Mouse (Mus musculus) embryonic fibroblast, embryonic 13.5 days (primary cell): ENCODE measurements around the gene Pdgfa. TPM values are rescaled to one million over a fixed set of nuclear protein-coding genes. Genes with fewer than 3 reads are reported as not detected.

ENCODE experiments used
- H3K27ac ChIP-seq: 2 replicates; pipeline ENCODE4 v1.5.1; 2012; ENCODE audit warnings: low read length, control low read depth, inconsistent platforms; ENCODE audit not compliant: insufficient read depth
- H3K4me1 ChIP-seq: 2 replicates; pipeline ENCODE4 v1.6.1; 2011; ENCODE audit warnings: low read length; ENCODE audit not compliant: control insufficient read depth, insufficient read depth
- H3K4me3 ChIP-seq: 2 replicates; pipeline ENCODE4 v1.5.1; 2011; ENCODE audit warnings: mild to moderate bottlenecking, control low read depth, low read length; ENCODE audit not compliant: insufficient read depth
- CTCF ChIP-seq: IDR thresholded peaks from 2 replicates; pipeline ENCODE4 v1.5.1; 2011; ENCODE audit warnings: mild to moderate bottlenecking, control low read depth, low read length, moderate library complexity, borderline replicate concordance; ENCODE audit not compliant: insufficient read depth
- POLR2A ChIP-seq: IDR thresholded peaks from 2 replicates; pipeline ENCODE4 v1.6.1; 2011; ENCODE audit warnings: low read depth, mild to moderate bottlenecking, control low read depth, low read length, moderate library complexity
- polyA plus RNA-seq: library from polyadenylated mRNA; stranded (reverse); fragments of >200 nt; gene quantifications from 2 replicates; pipeline ENCODE4 v1.2.4, GENCODE M21; 2011; ENCODE audit warnings: low read depth; ENCODE audit not compliant: missing spikeins, insufficient read length

Pdgfa gene
- polyA plus RNA-seq = 32.4 and 43.2 TPM in 2 replicates

DNA sequence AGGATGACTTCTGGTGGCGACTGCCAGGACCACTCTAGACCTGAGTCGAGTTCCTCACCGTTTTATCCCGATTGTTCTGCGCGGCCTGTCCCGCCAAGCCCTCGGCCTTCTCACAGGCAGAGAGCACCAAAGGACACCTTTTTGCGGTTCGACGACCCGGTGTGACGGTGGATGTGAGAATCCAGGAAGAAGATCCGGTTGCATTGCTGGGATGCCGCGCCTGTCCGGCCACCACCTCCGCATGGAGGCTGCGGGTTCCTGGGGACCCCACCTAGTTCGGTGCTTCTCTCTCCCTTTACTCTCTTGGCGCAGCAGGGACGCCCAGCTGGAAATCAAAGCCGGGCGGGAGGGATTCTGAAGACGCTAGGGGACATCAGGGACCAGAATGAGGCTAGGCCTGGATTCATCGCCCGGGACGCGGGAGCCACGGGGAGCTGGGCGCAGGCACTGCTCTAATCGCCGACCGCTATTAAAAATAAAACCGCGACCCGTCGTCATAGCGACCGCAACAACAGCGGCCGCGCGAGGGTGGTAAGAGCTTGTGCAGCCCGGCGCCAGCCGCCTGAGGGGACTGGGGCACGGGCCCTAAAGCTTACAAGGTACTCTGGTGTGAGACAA lies at the start of gene Pdgfa:
Gene Pdgfa (minus strand): TSS at position 200 of the 618 bp plus-strand sequence.
- Histone ChIP-seq H3K4me3 (peak within 1 kb of the TSS; percentile 46; the same call in 1 of the 2 replicates), H3K27ac (no peak within 1 kb of the TSS), H3K4me1 (peaks cover 3% of the 10 kb centered on the region; the same call in 1 of the 2 replicates)
- TF ChIP-seq POLR2A (0 out of 2 replicates have a peak, but pooled peaks have one; percentile 31), CTCF (no peak)

DNA sequence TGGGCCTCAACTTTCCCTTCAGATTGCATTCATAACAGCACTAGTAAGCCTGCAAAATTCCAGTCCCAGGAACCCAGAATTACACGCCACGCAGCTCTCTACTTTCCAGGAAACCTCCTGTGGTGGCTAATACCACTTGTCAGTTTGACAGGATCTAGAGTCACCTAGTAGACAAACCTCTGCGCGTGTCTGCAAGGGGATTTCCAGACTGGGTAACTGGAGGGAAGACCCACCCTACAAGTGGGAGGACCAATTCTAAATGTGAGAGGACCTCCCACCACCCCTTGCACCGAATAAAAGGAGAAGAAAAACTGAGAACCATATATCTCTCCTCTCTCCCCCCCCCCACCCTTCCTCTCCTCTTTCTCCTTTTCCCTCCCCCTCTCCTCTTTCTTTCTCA lies 49.5 kb upstream of the Pdgfa start:
- H3K27ac ChIP-seq = no peak overlapping the region
- TF ChIP-seq CTCF (no peak), POLR2A (no peak)
- H3K4me3 ChIP-seq = no peak overlapping the region
- H3K4me1 ChIP-seq = no peaks in the 10 kb centered on the region

DNA sequence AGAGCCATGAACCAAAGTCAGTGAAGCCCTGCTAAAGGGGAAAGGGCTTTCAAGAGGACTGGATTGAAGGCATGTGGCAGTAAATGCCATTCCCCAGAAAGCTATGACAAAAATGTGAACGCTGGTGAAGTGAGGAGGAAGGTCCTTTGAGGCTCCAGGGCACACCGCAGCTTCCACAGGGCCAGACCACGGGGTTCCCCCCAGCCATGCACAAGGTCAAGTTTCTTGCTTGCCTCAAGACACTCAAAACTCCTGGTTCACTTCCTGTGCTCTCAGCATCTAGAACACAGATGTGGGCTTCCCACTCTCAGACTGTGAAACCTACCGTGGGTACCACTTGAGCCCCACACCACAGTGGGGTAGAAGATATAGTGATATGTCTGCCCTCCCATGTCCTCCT lies 46.4 kb upstream of the Pdgfa start:
- TF ChIP-seq CTCF (no peak), POLR2A (no peak)
- Histone ChIP-seq H3K27ac (no peak overlapping the region), H3K4me1 (no peaks in the 10 kb centered on the region), H3K4me3 (no peak overlapping the region)

DNA sequence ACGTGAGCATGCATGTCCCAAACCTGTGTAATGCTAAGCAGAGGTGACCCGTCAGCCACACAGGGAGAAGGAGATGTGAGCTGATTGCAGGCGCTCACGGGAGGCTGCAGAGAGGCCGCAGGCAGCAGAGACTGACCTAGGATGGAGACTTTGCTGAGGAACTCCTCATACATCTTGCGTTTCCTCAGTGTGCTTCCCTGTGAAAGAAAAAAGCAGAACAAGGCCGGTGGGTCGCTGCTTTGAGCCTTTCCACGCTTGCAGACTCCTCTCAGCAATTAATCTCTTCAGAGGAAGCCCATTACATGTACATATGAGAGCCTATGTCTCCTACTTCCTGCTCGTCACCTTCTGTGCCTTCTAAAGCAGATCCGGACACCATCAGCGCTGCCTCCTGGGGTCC lies 45.1 kb upstream of the Pdgfa start:
- H3K4me1 ChIP-seq = no peaks in the 10 kb centered on the region
- TF ChIP-seq CTCF (no peak), POLR2A (no peak)
- H3K27ac ChIP-seq = no peak overlapping the region
- no peak overlapping the region for H3K4me3 ChIP-seq

DNA sequence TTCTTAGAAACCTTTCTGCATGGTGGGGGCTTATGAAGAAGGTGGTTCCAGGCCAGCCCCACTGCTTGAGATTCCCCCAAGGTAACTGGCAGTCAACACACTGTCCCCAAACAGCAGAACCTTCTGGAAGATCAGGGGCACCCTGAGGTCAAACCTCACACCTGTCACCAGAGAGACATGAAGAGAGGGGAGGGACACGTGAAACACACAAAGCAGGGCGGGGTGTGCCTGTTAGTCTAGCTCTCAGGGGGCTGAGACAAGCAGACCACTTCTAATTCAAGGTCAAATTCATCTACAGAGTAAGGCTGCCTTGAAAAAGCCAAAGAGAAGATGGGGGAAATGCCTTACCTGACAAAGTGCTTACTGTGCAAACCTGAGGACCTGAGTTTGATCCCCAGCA lies 38.0 kb upstream of the Pdgfa start:
- Histone ChIP-seq H3K27ac (no peak overlapping the region), H3K4me1 (0 out of 2 replicates have a peak, but pooled peaks cover 3% of the 10 kb centered on the region), H3K4me3 (no peak overlapping the region)
- no peak for TF ChIP-seq POLR2A
- TF ChIP-seq CTCF = no peak

DNA sequence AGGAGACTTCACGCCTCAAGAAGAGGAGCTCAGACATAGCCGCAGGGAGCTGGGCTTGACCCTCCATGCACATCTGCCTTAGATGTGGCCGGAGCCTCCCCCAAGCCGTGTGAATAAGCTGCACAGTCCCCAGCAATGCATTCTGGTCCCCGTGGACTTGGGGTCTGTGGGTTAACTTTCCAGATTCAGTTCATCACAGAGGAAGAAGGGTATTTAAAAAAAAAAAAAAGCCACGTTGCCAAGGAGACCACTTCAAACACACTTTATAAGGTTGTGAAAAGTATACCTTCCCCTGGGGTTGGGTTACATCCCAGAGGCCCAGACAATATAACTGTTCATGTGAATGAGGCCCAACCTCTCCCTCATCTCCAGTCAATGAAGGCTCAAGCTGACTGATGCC lies 37.6 kb upstream of the Pdgfa start:
- TF ChIP-seq CTCF = no peak
- TF ChIP-seq POLR2A = no peak
- no peak overlapping the region for H3K27ac ChIP-seq

DNA sequence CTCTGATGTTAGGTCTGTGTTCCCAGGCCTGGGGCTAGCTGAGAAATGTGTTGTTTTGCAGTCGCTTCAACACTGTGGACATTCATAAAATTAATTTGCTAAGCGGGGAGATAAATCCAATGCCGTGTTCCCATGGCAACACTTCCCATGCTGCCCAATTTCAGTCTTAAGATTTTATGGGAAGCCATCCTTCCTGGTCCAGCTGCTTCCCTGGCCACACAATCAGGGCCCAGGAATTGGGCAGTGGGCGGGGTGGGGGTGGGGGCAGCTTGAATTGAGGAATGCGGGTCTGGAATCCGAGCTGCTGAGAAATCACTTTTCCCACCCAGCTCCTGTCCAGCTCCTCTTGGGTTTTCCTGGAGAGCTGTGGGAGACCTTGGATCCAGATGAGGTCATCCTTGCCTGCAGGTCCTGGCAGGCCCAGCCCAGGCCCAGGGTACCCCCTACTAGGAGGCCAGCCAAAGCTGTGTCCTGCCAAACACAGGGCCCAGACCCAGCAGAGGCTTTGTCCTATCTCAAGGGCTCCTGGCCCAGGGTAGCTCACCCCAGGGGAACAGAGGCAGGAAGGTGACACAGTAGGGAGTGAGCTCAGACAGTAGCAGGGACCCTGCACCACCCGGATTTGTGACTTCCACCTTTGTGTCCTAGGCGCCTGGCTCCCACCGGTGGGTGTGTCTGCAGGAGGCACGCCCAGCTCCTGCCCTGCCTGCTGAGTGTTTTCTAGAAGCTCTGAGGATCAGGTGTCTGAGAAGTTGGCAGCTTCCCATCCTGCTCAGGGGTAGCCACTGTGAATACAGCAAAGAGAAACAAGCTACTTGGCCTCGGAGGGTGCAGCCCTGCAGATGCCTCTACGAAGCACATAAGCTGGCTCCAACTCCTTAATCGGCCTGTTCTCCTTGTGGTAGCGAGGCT lies 36.5 kb upstream of the Pdgfa start:
- 0 out of 2 replicates have a peak, but pooled peaks cover 3% of the 10 kb centered on the region for H3K4me1 ChIP-seq
- no peak overlapping the region for H3K4me3 ChIP-seq
- TF ChIP-seq CTCF = no peak
- TF ChIP-seq POLR2A = no peak
- no peak overlapping the region for H3K27ac ChIP-seq

More for the DNA sequence above, 37.6 kb upstream of the Pdgfa start:
- no peak overlapping the region for H3K4me3 ChIP-seq
- H3K4me1 ChIP-seq = 0 out of 2 replicates have a peak, but pooled peaks cover 3% of the 10 kb centered on the region

DNA sequence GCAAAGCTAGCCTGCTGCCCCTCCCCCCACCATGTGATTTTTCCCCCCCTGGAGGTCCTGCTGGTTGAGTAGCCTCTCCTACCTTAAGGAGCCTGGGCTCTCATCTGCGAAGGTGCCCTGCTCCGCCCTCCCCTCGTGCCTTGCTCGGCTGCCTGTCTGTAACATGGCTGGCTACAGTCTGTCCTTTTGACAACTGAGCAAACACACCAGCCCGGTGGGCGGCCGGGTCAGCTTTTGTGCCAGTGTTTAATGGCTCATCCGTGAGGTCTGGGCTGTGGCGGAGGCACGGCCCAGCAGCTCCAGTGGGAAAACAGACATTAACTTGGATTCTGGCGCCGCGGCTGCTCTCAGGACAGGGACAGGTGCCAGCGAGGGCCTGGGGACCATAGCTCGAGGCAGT lies 30.4 kb upstream of the Pdgfa start:
- Histone ChIP-seq H3K27ac (no peak overlapping the region), H3K4me3 (no peak overlapping the region), H3K4me1 (no peaks in the 10 kb centered on the region)
- TF ChIP-seq POLR2A (no peak), CTCF (no peak)

DNA sequence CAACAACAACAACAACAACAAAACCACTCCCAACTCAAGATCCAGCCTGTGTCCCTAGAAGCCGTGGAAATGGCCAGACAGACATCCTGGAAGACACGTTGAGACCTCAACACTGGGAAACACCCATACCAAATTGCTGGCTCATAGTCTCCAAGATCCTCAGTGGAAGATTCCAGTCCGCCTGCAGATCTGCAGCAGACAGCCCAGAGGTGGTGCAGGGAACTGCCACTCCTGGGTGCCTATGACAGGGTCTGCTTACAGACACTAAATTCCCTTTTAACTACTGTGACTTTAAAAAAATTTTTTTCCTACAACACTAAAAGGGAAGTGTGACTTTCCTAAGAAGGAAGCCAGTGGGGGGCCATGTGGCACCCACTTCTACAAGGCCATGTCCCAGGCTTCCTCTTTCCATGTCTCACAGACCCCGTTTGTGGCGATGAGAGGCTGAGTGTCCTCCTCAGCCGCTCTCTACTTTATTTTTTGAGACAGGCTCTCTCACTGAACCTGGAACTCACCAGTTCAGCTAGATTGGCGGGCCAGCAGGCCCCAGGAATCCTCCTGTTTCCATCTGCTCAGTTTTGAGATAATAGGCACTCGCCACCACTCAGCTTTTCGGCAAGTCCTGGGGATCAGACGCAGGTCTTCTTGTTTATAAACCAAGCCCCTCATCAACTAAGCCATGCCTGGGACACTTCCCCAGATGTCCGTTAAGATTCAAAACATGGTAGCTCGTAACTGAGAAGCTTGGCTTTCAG lies 27.4 kb upstream of the Pdgfa start:
- no peaks in the 10 kb centered on the region for H3K4me1 ChIP-seq
- TF ChIP-seq POLR2A = no peak
- TF ChIP-seq CTCF = no peak
- H3K4me3 ChIP-seq = no peak overlapping the region
- no peak overlapping the region for H3K27ac ChIP-seq

DNA sequence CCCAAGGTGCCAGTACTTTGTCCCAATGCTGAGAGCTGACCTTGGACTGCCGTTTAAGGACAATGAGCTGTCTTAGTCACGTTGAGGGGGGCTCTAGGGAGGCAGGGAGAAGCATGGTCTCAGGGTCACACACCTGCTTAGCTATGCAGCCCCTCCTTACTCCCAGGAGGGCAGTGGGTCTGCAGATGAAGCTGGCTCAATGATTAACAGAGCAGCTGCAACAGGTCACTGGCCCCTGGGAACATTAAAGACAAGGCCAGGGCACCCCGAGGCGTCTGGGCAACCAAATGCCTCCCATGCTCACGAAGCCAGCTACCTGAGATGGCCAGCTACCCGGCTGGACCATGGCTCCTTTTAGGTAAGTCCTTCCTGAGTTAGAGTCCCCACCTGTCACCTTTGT lies 23.4 kb upstream of the Pdgfa start:
- TF ChIP-seq POLR2A (no peak), CTCF (no peak)
- Histone ChIP-seq H3K4me3 (no peak overlapping the region), H3K4me1 (no peaks in the 10 kb centered on the region), H3K27ac (no peak overlapping the region)
